Mouse (Mus musculus) heart, postnatal 0 days (tissue): ENCODE measurements around the gene Rgs12. TPM values are rescaled to one million over a fixed set of nuclear protein-coding genes. Genes with fewer than 3 reads are reported as not detected.

Experiments used
- ATAC-seq: fragments of 200-750 bp; cut with Nextera tagmentation; 2 replicates; pipeline ENCODE4 v1.8.0; 2017; ENCODE audit warnings: low read depth, moderate number of reproducible peaks, moderate library complexity; ENCODE audit not compliant: insufficient read depth
- DNase-seq: peaks from one replicate; pipeline ENCODE4 v3.0.0-alpha.2; 2016; ENCODE audit warnings: low spot score
- H3K27ac ChIP-seq: fragments of 300-500 bp; sonication (generic); 2 replicates; pipeline ENCODE4 v1.5.1; 2014; ENCODE audit warnings: low read depth, mild to moderate bottlenecking
- H3K27me3 ChIP-seq: fragments of 300-500 bp; sonication (generic); 2 replicates; pipeline ENCODE4 v1.6.1; 2014; ENCODE audit warnings: low read length, mixed read lengths; ENCODE audit not compliant: control insufficient read depth, insufficient read depth
- H3K36me3 ChIP-seq: fragments of 300-500 bp; sonication (generic); replicated peaks from 2 replicates; pipeline ENCODE4 v1.6.1; 2014; ENCODE audit warnings: low read length, mixed read lengths; ENCODE audit not compliant: control insufficient read depth, insufficient read depth
- H3K4me1 ChIP-seq: fragments of 300-500 bp; sonication (generic); 2 replicates; pipeline ENCODE4 v1.6.1; 2014; ENCODE audit warnings: antibody characterized with exemption; ENCODE audit not compliant: control insufficient read depth, insufficient read depth
- H3K4me2 ChIP-seq: fragments of 300-500 bp; sonication (generic); 2 replicates; pipeline ENCODE4 v1.6.1; 2014; ENCODE audit warnings: low read depth, mild to moderate bottlenecking, low read length, moderate library complexity
- H3K4me3 ChIP-seq: fragments of 300-500 bp; sonication (generic); 2 replicates; pipeline ENCODE4 v1.5.1; 2014; ENCODE audit warnings: low read depth, low read length
- H3K9ac ChIP-seq: fragments of 300-500 bp; sonication (generic); replicated peaks from 2 replicates; pipeline ENCODE4 v1.6.1; 2014; ENCODE audit warnings: low read depth, low read length, mixed read lengths
- H3K9me3 ChIP-seq: fragments of 300-500 bp; sonication (generic); replicated peaks from 2 replicates; pipeline ENCODE4 v1.6.1; 2016; ENCODE audit warnings: low read length; ENCODE audit not compliant: control insufficient read depth
- CTCF ChIP-seq: IDR thresholded peaks from 2 replicates; pipeline ENCODE4 v1.5.1; 2016; ENCODE audit warnings: antibody characterized with exemption, control low read depth, low read depth
- EP300 ChIP-seq: IDR thresholded peaks from 2 replicates; pipeline ENCODE4 v1.6.1; 2016; ENCODE audit warnings: antibody characterized with exemption, low read depth
- WGBS: fragments of 180-500 bp; shearing (Covaris S2); extraction: QIAGEN DNeasy Blood & Tissue Kit; methylation state at CpG from one replicate; pipeline ENCODE4 v1.1.7; 2014; 5-methylcytosine and 5-hydroxymethylcytosine counted together
- polyA plus RNA-seq: library from polyadenylated mRNA; unstranded; fragments of >200 nt; fragmentation: Nextera tagmentation; extraction: Ambion mirVana; gene quantifications from 2 replicates; pipeline ENCODE4 v1.2.1, GENCODE M21; 2015
- total RNA-seq: library from RNA; depleted of rRNA; stranded (reverse); fragments of >200 nt; gene quantifications from 2 replicates; pipeline ENCODE4 v1.2.3, GENCODE M21; 2014; ENCODE audit warnings: low replicate concordance

The Rgs12 gene
- total and polyA plus RNA-seq, 2 experiments from 2014 or later: 29.2 to 77.3 TPM

GRCm38 (mm10) chr5:35050541-35050940, 101.3 kb downstream of the Rgs12 start:
- H3K4me1 ChIP-seq: peaks cover 9% of the 10 kb centered on the region; the same call in 1 of the 2 replicates
- no peaks in the 10 kb centered on the region for H3K36me3 ChIP-seq
- no peak overlapping the region for H3K4me3 ChIP-seq
- no peak for DNase-seq
- H3K9me3 ChIP-seq: no peaks in the 10 kb centered on the region
- ATAC-seq: no peak
- peak; percentile 42 for TF ChIP-seq CTCF
- TF ChIP-seq EP300: no peak
- H3K27me3 ChIP-seq: no peaks in the 10 kb centered on the region
- no peak overlapping the region for H3K4me2 ChIP-seq
- H3K27ac ChIP-seq: no peak overlapping the region
- WGBS: 57% methylated on average over 5 of the region's 5 CpGs
- no peak overlapping the region for H3K9ac ChIP-seq

- Histone ChIP-seq H3K36me3 (no peaks in the 10 kb centered on the region), H3K27me3 (no peaks in the 10 kb centered on the region; the same call in 1 of the 2 replicates), H3K4me2 (no peak overlapping the region), H3K4me1 (peaks cover 30% of the 10 kb centered on the region), H3K9ac (no peak overlapping the region), H3K4me3 (no peak overlapping the region), H3K9me3 (no peaks in the 10 kb centered on the region), H3K27ac (no peak overlapping the region)
- DNase-seq (no peak), ATAC-seq (no peak)
- WGBS: 86% methylated on average over 3 of the region's 3 CpGs
- TF ChIP-seq EP300 (no peak), CTCF (no peak)
Observed at GRCm38 (mm10) chr5:35054628-35055027, 105.4 kb downstream of the Rgs12 start.

GRCm38 (mm10) chr5:35055076-35055475, 105.8 kb downstream of the Rgs12 start:
- Histone ChIP-seq H3K4me3 (no peak overlapping the region), H3K9ac (no peak overlapping the region), H3K27me3 (no peaks in the 10 kb centered on the region; the same call in 1 of the 2 replicates), H3K4me1 (peaks cover 35% of the 10 kb centered on the region), H3K4me2 (no peak overlapping the region), H3K36me3 (no peaks in the 10 kb centered on the region), H3K9me3 (no peaks in the 10 kb centered on the region), H3K27ac (no peak overlapping the region)
- 36% methylated on average over 12 of the region's 12 CpGs for WGBS
- DNase-seq: no peak
- TF ChIP-seq EP300: no peak
- TF ChIP-seq CTCF: no peak
- peak; percentile 34 for ATAC-seq

- H3K36me3 ChIP-seq: no peaks in the 10 kb centered on the region
- H3K9ac ChIP-seq: peak within 1 kb of the TSS; percentile 87
- peak; percentile 76 for ATAC-seq
- no peaks in the 10 kb centered on the region; the same call in 1 of the 2 replicates for H3K27me3 ChIP-seq
- peaks cover 43% of the 10 kb centered on the region for H3K4me1 ChIP-seq
- H3K4me3 ChIP-seq: peak within 1 kb of the TSS; percentile 79
- peak within 1 kb of the TSS; percentile 89 for H3K4me2 ChIP-seq
- no peaks in the 10 kb centered on the region for H3K9me3 ChIP-seq
- TF ChIP-seq CTCF: peak; percentile 41
- TF ChIP-seq EP300: no peak
- peak; percentile 50 for DNase-seq
- H3K27ac ChIP-seq: peak within 1 kb of the TSS; percentile 86
- whole genome bisulfite sequencing: 2% methylated on average over 55 of the region's 74 CpGs
Observed at GRCm38 (mm10) chr5:35056604-35057432, 107.6 kb downstream of the Rgs12 start, which contains the start of gene Dok7. Gene Dok7, plus strand, starts transcription at chr5:35056766.

- Histone ChIP-seq H3K4me2 (peak overlapping the region; percentile 89), H3K9me3 (no peaks in the 10 kb centered on the region), H3K9ac (peak overlapping the region; percentile 87), H3K27ac (no peak overlapping the region), H3K27me3 (no peaks in the 10 kb centered on the region; the same call in 1 of the 2 replicates), H3K4me1 (peaks cover 43% of the 10 kb centered on the region), H3K4me3 (peak overlapping the region; percentile 79), H3K36me3 (no peaks in the 10 kb centered on the region)
- no peak for DNase-seq
- TF ChIP-seq EP300 (no peak), CTCF (no peak; the same call in 1 of the 2 replicates)
- no peak for ATAC-seq
- WGBS: 12% methylated on average over 4 of the region's 4 CpGs
Observed at GRCm38 (mm10) chr5:35057582-35057981, 108.3 kb downstream of the Rgs12 start.

- no peaks in the 10 kb centered on the region for H3K9me3 ChIP-seq
- H3K9ac ChIP-seq: no peak overlapping the region
- peak overlapping the region; percentile 89 for H3K4me2 ChIP-seq
- no peaks in the 10 kb centered on the region for H3K36me3 ChIP-seq
- DNase-seq (no peak), ATAC-seq (no peak)
- peaks cover 43% of the 10 kb centered on the region for H3K4me1 ChIP-seq
- WGBS: 53% methylated on average over 1 of the region's 1 CpGs
- peak overlapping the region; percentile 79; the same call in 1 of the 2 replicates for H3K4me3 ChIP-seq
- TF ChIP-seq EP300: no peak
- TF ChIP-seq CTCF: no peak
- H3K27me3 ChIP-seq: no peaks in the 10 kb centered on the region; the same call in 1 of the 2 replicates
- no peak overlapping the region for H3K27ac ChIP-seq
Observed at GRCm38 (mm10) chr5:35058216-35058615, 109.0 kb downstream of the Rgs12 start.
